Mouse (Mus musculus): ENCODE results near the gene Mgat4c.

Mgat4c gene

DNA sequence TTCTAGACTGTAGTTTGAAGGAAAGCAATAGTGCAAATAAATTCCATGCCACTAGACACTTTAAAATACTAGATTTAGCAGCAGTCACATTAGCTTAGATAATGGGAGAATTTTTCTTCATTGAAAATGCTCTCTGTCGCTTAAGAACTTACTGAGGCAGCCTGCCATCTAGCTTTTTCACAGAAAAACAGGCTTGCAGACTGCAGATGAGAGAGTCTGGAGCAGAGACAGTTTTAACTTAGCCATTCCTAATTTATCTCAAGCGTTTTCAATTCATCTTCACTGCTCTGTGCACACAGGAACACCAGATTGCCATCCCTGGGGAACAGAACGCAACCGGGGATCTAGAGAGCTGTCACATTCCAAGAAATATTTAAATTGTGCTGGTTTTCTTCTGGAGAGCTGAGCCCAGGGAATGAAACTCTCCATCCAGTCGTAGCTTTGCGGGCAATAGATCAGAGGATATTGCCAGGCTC, at the start of gene Mgat4c:
Gene Mgat4c (plus strand): TSS at position 51 of the 476 bp plus-strand sequence.
- DNase-seq (ENCODE audit: low spot score) = no peak

DNA sequence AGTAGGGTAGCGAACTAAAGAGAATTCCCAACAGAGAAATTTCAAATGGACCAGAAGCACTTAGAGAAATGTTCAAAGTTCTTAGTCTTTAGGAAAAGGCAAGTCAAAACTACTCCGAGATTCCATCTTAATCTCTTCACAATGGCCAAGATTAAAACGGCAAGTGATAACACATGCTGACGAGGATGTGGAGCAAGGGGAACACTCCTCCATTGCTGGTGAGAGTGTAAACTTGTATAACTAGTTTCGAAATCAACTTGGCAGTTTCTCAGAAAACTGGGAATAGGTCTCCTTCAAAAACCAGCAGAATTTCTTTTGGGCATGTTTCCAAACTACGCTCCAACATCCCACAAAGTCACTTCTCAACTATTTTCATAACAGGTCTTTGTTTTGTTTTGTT, 46.0 kb upstream of the Mgat4c start:
- no peak for DNase-seq (ENCODE audit: low spot score)

DNA sequence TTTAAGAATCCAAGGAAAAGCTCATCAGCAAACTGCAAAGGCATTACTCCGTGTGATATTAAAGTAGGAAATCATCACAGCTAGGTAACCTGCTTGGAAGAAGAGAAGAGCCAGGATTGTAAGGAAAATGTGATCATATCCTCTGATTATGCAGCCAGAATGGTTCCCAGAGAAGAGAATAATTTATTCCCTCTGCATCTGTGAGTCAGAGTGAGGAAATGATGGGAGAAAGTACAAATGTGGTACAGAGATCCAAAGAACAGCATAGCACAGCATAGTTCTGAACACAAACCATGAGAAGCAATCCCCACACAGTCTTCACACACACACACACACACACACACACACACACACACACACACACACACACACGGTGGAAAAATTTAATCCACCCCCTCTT, 40.2 kb upstream of the Mgat4c start:
- no peak for DNase-seq (ENCODE audit: low spot score)

DNA sequence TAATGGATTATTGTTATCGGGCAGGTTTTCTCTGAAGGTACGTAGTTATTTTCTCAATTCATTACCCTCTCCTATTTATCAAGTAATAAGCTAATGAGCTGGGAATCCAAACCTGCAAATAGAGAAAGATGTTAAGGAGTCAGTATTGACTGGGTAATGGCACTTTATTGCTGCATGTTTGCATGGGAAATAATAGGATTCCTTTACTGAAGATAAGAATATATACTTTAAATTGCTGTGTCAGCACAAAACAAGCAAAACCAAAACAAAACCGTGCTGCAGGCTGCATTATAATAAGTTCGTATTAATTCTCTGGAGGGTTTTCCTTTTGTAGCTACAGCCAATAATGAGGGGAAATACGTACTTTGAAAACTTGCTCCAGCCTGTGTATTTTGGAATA, 627 bp downstream of the Mgat4c start:
- DNase-seq (ENCODE audit: low spot score) = no peak

- no peak for DNase-seq (ENCODE audit: low spot score)
Observed at GRCm38 (mm10) chr10:101761828-101762227, 80.5 kb downstream of the Mgat4c start.

- no peak for DNase-seq (ENCODE audit: low spot score)
Observed at GRCm38 (mm10) chr10:101770688-101771087, 89.4 kb downstream of the Mgat4c start.

DNA sequence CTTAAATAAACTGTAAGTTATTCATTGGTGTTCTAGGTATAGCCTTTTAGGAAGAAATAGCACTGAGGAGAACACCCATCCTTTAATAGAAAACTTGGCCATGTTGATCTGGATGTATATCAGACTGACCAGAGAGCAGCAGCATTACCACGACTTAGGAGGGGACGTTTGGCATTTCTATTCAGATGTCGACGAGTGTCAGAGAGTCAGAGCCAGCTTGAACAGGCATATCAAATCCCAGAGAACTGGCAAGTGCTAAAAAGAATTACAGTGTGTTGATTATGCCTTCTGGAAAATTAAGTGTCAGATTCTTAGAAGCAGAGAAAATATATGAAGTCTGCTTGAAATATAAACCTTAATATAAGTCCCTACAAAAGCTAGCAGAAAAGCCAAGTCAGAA, 89.9 kb downstream of the Mgat4c start:
- DNase-seq (ENCODE audit: low spot score) = no peak

DNA sequence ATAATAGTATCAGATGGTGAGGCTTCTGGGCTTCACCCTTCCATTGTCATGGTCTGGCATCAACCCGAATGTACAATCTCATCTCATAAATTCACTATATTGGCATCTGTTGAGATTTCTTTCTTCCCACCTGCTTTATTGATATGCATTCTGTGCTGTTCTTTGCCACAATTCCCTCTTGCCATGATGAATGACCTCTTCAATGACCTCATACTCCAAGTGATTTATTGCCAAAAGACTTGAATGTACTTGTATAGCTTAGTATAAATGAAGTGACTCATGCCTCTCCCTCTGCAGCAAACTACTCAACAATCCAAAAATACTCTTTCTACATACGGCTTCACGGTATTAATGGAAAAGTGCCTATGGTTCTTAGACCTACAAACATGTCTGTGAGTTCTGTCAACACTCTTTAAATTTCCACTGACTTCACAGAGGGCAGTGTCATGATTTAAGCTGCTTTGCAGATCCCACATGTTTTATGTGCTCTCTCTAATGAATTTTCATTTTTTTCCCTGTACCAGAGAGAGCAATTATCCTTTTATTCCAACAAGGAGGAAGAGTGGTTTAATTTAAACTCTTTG, 102.0 kb downstream of the Mgat4c start:
- DNase-seq (ENCODE audit: low spot score) = no peak

DNA sequence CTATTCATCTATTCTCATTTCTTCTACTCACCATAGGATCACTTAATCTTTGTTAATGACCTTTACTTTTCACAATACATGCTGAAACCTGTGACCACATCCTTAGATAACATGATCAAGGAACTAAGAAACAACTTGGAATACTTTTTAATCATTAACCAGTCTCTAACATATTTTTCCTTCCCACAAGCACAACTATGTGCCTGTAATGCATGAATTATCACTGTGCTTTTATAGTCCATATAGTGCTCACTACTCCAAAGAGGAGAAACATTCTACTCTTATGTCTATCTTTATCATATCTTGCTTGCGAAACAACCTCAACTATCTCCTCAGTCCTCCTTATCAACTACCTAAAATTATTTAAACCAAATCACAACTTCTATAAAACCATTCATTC, 114.2 kb downstream of the Mgat4c start:
- no peak for DNase-seq (ENCODE audit: low spot score)

DNA sequence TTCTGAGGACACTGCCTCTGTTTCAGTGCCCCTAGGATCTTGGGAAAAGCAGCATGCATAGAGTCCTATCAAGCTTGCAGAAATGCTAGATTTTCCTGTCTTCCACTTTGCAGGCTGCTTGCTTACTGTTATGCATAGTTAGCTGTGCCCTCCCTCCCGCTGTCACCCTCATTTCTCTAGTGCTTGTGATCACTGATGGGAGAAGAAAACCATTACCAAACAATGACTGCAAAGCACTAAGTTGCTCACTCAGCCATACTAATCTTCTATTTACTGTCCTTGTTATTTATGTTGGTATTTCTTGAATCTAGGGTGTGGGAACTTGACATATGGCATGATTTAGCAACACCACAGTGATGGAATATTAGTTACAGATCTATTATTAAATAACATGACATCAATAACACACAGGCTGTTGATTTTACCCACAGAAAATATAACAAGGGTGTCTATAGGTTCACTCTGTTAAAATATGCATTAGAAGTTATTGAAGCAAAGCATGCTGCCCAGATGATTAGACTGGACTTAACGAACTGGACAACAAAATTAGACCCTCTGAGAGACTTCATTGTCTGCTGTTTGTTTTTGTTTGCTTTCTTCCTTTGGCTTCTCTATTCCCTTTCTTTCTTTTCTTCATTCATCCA, 117.7 kb downstream of the Mgat4c start:
- no peak for DNase-seq (ENCODE audit: low spot score)

GRCm38 (mm10) chr10:101808768-101809167, 127.5 kb downstream of the Mgat4c start:
- DNase-seq (ENCODE audit: low spot score) = no peak

GRCm38 (mm10) chr10:101816902-101817301, 135.6 kb downstream of the Mgat4c start:
- no peak for DNase-seq (ENCODE audit: low spot score)

GRCm38 (mm10) chr10:101827944-101828343, 146.7 kb downstream of the Mgat4c start:
- no peak for DNase-seq (ENCODE audit: low spot score)

DNA sequence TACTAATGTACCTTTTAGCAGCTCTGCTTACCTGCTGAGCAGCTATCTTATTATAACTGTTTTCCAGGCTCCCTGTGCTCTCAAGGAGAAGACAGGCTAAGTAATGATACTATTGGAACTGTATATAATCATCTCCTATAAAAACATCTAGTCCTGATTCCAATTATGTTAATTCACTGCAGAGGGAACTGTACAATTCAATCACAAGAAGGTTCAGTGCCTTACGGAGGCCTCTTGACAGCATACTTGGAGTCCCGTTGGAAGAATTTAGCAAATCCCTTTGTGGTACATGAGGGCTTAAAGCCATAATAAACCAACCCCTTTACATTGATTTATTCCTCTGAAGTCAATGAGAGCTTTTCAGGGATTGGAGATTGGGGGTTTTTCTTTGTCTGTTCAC, 174.8 kb downstream of the Mgat4c start:
- DNase-seq (ENCODE audit: low spot score) = no peak

- no peak for DNase-seq (ENCODE audit: low spot score)
Observed at GRCm38 (mm10) chr10:101889866-101890265, 208.6 kb downstream of the Mgat4c start.

- no peak for DNase-seq (ENCODE audit: low spot score)
Observed at GRCm38 (mm10) chr10:101917328-101917814, 236.1 kb downstream of the Mgat4c start.

GRCm38 (mm10) chr10:101997612-101998011, 316.3 kb downstream of the Mgat4c start:
- DNase-seq (ENCODE audit: low spot score) = no peak

DNA sequence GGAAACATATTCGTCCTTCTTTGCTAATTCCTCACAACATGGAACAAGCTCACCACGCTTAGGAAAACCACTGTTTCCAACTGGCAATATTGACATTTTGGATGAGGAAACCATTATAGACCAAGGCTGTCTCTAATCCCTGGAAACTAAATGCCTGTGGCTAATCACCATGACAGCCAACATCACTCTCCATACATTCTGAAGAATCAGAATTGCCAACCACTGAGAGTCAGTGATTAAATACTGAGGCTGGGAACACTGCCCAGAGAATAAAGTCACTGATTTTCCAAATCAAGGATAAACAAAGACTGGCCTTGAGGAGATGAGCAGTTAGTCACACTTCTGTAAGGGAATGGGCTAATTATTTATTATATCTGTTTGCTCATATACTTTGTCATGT, 361.2 kb downstream of the Mgat4c start:
- no peak for DNase-seq (ENCODE audit: low spot score)

DNA sequence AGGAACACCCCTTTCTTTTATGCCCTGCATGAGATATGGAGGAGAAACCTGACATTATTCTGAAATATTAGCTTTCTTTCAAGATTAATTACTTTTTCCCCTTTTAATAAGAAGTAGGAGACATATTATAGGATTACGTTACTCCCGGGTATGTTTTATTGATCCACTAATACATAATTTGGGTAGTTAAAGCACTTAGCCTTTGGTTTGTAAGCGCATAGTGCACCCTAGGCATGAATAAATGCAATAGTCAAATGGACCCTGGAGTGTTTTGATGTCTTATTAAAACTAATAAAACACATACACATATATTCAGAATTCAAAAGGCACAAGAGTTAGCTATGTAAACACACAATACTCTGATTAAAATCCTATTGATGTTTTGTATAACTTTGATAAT, 374.9 kb downstream of the Mgat4c start:
- no peak for DNase-seq (ENCODE audit: low spot score)

GRCm38 (mm10) chr10:102056975-102057565, 375.8 kb downstream of the Mgat4c start:
- no peak for DNase-seq (ENCODE audit: low spot score)

DNA sequence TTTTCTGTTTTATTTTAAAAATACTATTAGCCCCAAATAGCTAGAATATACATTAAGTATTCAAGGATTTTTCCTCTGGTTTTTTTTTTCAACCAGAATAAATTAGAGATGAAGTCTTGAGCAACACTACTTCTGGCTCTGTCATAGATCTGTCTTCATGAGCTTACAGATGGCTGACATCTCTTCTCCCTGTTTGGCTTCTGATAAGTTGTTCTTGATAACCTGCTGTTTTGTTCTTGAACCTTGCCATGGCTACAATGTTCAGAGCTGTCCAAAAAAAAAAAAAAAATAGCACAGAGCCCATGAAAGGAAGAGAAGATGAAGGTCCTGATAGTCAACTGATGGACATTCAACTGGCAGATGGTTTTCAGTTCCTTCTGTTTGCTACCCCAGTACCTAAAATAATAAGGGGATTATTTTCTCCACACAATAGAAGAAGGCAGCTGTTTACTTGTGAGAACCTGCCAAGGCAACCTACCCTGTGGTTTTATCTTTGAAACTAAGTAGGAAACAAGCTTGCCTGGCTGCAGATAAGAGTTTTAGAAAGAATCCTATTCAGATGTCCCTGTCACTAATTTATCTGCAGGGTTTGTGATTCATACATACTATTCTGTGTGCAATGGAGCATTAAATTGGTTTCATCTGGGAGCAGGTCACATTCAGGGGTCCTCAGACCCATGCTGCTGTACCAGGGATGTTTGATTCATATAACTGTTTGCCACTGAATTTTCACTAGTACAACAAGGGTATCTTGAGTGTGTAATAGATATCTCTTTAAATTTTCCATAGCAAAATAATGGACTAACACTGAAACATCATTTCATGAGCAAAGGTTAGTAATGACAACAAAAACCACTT, 393.5 kb downstream of the Mgat4c start:
- no peak for DNase-seq (ENCODE audit: low spot score)

- DNase-seq (ENCODE audit: low spot score) = no peak
Observed at GRCm38 (mm10) chr10:102123153-102123552, 441.9 kb downstream of the Mgat4c start.

All from ovary, postnatal 36 days (tissue).